ENCODE assay signal across 24 mouse cellular contexts in the genomic region with DNA sequence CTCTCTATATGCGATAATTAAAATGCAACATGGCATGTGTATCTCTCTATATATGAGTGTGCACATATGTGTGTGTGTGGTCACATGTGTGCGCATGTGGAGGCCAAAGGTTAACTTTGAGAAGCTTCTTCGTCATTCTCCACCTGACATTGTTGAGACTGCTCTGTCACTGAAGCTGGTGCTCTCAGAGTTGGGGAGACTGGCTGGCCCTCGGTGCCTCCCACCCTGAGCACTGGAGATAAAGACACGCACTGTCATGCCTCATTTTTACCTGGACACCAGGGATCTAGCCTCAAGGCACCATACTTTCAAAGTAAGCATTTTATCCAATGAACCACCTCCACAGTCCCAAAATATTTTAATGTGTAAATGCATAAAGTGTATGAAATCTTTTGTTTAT. TPM values are rescaled to one million over a fixed set of nuclear protein-coding genes. Genes with fewer than 3 reads are reported as not detected.
DNase-seq lines count a peak whose midpoint lies in the region; ATAC-seq lines count a peak whose summit lies in the region.
"Had no signal": no experiment of that assay in that cellular context is flagged by ENCODE, and none has a peak within 500 bp of the region (broad histone marks: within the 10 kb centered on the region; RNA-seq: fewer than 3 reads in every experiment).

No protein-coding gene starts in this region.

- H3K9ac ChIP-seq in heart, embryonic 11.5 days (ENCODE audit: low read depth, low read length) = no peak overlapping the region
- peak overlapping the region; percentile 53; the same call in 1 of the 2 replicates for H3K9ac ChIP-seq in liver, embryonic 11.5 days (ENCODE audit: low read depth, low read length)
- H3K9ac ChIP-seq: forebrain, embryonic 15.5 days; kidney, embryonic 15.5 days had no signal

- no peak overlapping the region for H3K4me2 ChIP-seq in heart, embryonic 11.5 days
- H3K4me2 ChIP-seq in liver, embryonic 11.5 days = no peak overlapping the region
- H3K4me2 ChIP-seq: forebrain, embryonic 15.5 days; kidney, embryonic 15.5 days had no signal

- 72% methylated on average over 5 of the region's 5 CpGs for WGBS in heart, embryonic 11.5 days (ENCODE audit: insufficient replicate concordance)
- 56% methylated on average over 5 of the region's 5 CpGs for WGBS in liver, embryonic 11.5 days

- no peaks in the 10 kb centered on the region for H3K36me3 ChIP-seq in heart, embryonic 11.5 days (ENCODE audit: control insufficient read depth, insufficient read depth, low read length)
- H3K36me3 ChIP-seq in liver, embryonic 11.5 days (ENCODE audit: control insufficient read depth, insufficient read depth, low read length) = no peaks in the 10 kb centered on the region
- H3K36me3 ChIP-seq: embryonic facial prominence, embryonic 10.5 days; forebrain, embryonic 15.5 days; kidney, embryonic 15.5 days had no signal

- H3K4me1 ChIP-seq in heart, embryonic 11.5 days (ENCODE audit: control insufficient read depth, insufficient read depth, low read length) = peaks cover 2% of the 10 kb centered on the region; the same call in 1 of the 2 replicates
- H3K4me1 ChIP-seq in liver, embryonic 11.5 days (replicated peaks; ENCODE audit: control insufficient read depth, insufficient read depth, low read length) = peaks cover 48% of the 10 kb centered on the region

- no peaks in the 10 kb centered on the region for H3K27me3 ChIP-seq in heart, embryonic 11.5 days (ENCODE audit: control insufficient read depth, insufficient read depth, low read length)
- no peaks in the 10 kb centered on the region for H3K27me3 ChIP-seq in liver, embryonic 11.5 days (replicated peaks; ENCODE audit: control insufficient read depth, insufficient read depth, low read length)
- H3K27me3 ChIP-seq: forebrain, embryonic 15.5 days; kidney, embryonic 15.5 days had no signal

- ATAC-seq in heart, embryonic 11.5 days (replicated peaks; ENCODE audit: insufficient number of reproducible peaks, low FRiP score, low TSS enrichment) = peak; percentile 74
- ATAC-seq in liver, embryonic 11.5 days (replicated peaks; ENCODE audit: low FRiP score) = peak; percentile 87
- 0 out of 2 replicates have a peak, but pooled peaks have one; percentile 26 for ATAC-seq in megakaryocyte progenitor cell, adult 5-6 weeks (replicated peaks; ENCODE audit: poor library complexity)
- ATAC-seq: forebrain, embryonic 15.5 days; hindbrain, postnatal 0 days; intestine, postnatal 0 days had no signal

- no peak overlapping the region for H3K4me3 ChIP-seq in heart, embryonic 11.5 days (ENCODE audit: low read depth, low read length)
- H3K4me3 ChIP-seq in liver, embryonic 11.5 days (ENCODE audit: low read depth, low read length) = no peak overlapping the region
- H3K4me3 ChIP-seq: embryonic facial prominence, embryonic 10.5 days; forebrain, embryonic 15.5 days; kidney, embryonic 15.5 days; myocyte had no signal

- peak overlapping the region; percentile 54; the same call in 1 of the 2 replicates for H3K27ac ChIP-seq in heart, embryonic 11.5 days (ENCODE audit: low read depth, low read length)
- H3K27ac ChIP-seq in liver, embryonic 11.5 days (ENCODE audit: low read depth, low read length) = peak overlapping the region; percentile 81
- H3K27ac ChIP-seq: forebrain, embryonic 15.5 days; hindbrain, postnatal 0 days; kidney, embryonic 15.5 days had no signal

- intact Hi-C loops in heart, postnatal 14 days (cut with DNase I) = no loop called here

- no peak for DNase-seq in heart, postnatal 14 days
- DNase-seq in c-Kit-negative CD71-positive TER-119-positive erythroid progenitor cells, embryonic 14.5 days (ENCODE audit: low read depth, low spot score) = peak; percentile 68
- DNase-seq in liver, embryonic 11.5 days (ENCODE audit: low spot score) = no peak
- DNase-seq in adrenal gland, postnatal 25 days = no peak
- no peak for DNase-seq in right cerebral cortex, postnatal 14 days
- DNase-seq: adrenal gland, postnatal 36 days; cerebellum, adult 9-10 months; gastrocnemius, postnatal 14 days; lung, postnatal 10 days; midbrain, embryonic 14.5 days; thymus, postnatal 25 days had no signal

- no peaks in the 10 kb centered on the region for H3K9me3 ChIP-seq in heart, embryonic 11.5 days (replicated peaks; ENCODE audit: control insufficient read depth, low read length)
- H3K9me3 ChIP-seq in liver, embryonic 11.5 days (ENCODE audit: control insufficient read depth, low read length) = no peaks in the 10 kb centered on the region
- H3K9me3 ChIP-seq: embryonic facial prominence, embryonic 10.5 days; forebrain, embryonic 15.5 days; kidney, embryonic 15.5 days had no signal

RNA-seq across cellular contexts. Expression of gene Asb17, which starts 41.4 kb away (rescaled TPM):
- polyA plus RNA-seq in heart, embryonic 11.5 days (2014; fragmentation: Nextera tagmentation; extraction: Ambion mirVana) = 1.4 and 2.7 TPM in 2 replicates
- total RNA-seq in heart, postnatal 14 days (2021) = not detected
- 8.3 and 9.6 TPM in 2 replicates for polyA plus RNA-seq in liver, embryonic 11.5 days (2014; fragmentation: Nextera tagmentation; extraction: Ambion mirVana)
- total RNA-seq in megakaryocyte progenitor cell, adult 5-6 weeks (2015) = 0.51 and 0.64 TPM in 2 replicates
- total RNA-seq in megakaryocyte progenitor cell, adult 5-6 weeks (2017) = 1.2 and 1.8 TPM in 2 replicates
- not detected in 2 replicates for total RNA-seq in adrenal gland, postnatal 25 days (2021)
- total RNA-seq: adrenal gland, postnatal 36 days; gastrocnemius, postnatal 14 days; hematopoietic stem cell, adult 5-6 weeks; hindbrain, postnatal 0 days; layer of hippocampus, postnatal 10 days; left cerebral cortex, postnatal 25 days; liver, adult 2 months had no signal
- polyA plus RNA-seq: hindbrain, postnatal 0 days; intestine, postnatal 0 days; large intestine, adult 2 months; liver, adult 2 months; midbrain, embryonic 14.5 days; myocyte had no signal

Comparison
In these comparisons a context has a peak if more than half of its experiments do, and no peak if none do; other contexts are left out.
1. ATAC-seq: peak in every context shown above with its lines; median percentile 87 in liver, embryonic 11.5 days; 74 in heart, embryonic 11.5 days; 26 in megakaryocyte progenitor cell, adult 5-6 weeks.